Mouse (Mus musculus): ENCODE results near the gene Smarcc2. TPM values are rescaled to one million over a fixed set of nuclear protein-coding genes. Genes with fewer than 3 reads are reported as not detected.

The Smarcc2 gene
- polyA plus RNA-seq (2015; fragmentation: Nextera tagmentation; extraction: Ambion mirVana): 85.2 and 93.6 TPM in 2 replicates

DNA sequence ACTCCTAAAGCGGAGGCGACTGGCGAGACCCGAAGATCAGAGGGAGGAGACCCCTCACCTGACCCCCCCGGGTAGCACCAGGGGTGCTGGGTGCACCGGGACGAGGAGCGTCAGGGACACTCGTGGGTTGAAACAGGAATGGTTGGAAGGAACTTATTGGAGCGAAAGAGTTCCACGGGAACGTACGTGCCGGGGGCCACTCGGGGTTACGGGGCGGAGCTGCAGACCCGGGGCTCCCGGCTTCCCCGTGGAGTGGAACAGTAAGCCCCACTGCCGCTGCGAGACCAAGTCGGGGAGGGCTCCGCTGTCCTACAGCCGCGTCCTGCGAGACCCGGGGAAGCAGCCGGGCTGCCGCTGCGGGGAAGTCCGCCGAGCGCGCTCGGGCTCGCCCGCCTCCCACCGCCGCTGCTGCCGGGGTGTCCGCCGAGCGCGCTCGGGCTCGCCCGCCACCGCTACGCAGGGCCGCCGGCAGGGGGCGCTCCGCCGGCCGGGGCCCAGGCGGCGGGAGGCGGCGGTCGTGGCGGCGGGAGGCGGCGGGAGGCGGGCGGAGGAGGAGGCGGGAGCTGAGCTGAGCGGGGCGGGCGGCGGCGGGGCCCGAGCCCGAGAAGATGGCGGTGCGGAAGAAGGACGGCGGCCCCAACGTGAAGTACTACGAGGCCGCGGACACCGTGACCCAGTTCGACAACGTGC, at the start of gene Smarcc2:
Smarcc2 (plus strand) TSS at position 530 of the 690 bp plus-strand sequence.
- WGBS: under 1% methylated on average over 67 of the region's 86 CpGs
- ATAC-seq (ENCODE audit: insufficient number of reproducible peaks, low FRiP score, low TSS enrichment, low read depth): peak; percentile 85

DNA sequence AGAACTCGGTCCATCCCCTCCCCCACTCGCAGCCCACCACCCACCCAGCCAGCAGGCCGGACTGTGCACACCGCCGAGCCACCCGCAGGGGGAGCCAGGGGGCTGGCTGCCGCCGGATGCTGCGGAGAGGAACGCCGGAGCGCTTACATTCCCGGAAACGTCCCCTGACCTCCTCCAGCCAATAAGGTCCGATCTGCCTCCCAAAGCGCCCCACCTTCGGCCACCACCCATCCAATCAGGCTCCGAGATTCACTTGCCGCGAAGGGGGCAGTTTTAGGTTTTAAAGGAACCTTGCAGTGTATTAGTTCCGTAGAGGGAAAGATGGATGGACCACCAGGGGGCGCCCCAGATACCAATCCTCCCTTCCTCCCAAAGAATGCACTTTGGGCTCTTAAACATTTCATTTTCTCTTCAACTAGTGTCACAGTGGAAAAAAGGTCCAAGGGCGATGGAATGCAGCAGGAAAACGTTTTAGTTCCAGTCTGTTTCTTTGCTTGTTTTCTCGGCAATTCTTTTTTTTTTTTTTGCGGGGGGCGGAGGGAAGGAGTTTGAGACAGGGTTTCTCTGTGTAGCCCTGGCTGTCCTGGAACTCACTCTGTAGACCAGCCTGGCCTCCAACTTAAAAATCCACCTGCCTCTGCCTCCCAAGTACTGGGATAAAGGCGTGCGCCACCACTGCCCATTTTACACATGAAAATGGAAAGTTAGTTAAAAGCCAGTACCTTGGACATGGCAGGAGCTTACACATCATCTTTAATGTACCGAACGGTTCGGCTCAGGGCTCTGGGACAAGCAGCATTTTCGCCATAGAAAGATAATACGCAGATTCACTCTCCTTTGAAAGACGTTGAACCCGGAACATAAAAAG, 49.1 kb upstream of the Smarcc2 start:
- Histone ChIP-seq H3K27me3 (no peaks in the 10 kb centered on the region), H3K4me3 (replicated peaks) (peak overlapping the region; percentile 96), H3K9ac (peak overlapping the region; percentile 78), H3K4me2 (replicated peaks) (peak overlapping the region; percentile 93), H3K4me1 (peaks cover 40% of the 10 kb centered on the region), H3K27ac (replicated peaks) (peak overlapping the region; percentile 98), H3K36me3 (peaks cover 30% of the 10 kb centered on the region), H3K9me3 (replicated peaks) (no peaks in the 10 kb centered on the region)
- ATAC-seq (ENCODE audit: insufficient number of reproducible peaks, low FRiP score, low TSS enrichment, low read depth): peak; percentile 90
- 4% methylated on average over 36 of the region's 36 CpGs for WGBS

More for the DNA sequence above, at the start of gene Smarcc2:
- Histone ChIP-seq H3K4me2 (replicated peaks) (peak within 1 kb of the TSS; percentile 63), H3K27me3 (no peaks in the 10 kb centered on the region), H3K9ac (peak within 1 kb of the TSS; percentile 89), H3K4me1 (peaks cover 21% of the 10 kb centered on the region), H3K27ac (replicated peaks) (peak within 1 kb of the TSS; percentile 95), H3K9me3 (replicated peaks) (no peaks in the 10 kb centered on the region), H3K36me3 (peaks cover 29% of the 10 kb centered on the region), H3K4me3 (replicated peaks) (peak within 1 kb of the TSS; percentile 96)

DNA sequence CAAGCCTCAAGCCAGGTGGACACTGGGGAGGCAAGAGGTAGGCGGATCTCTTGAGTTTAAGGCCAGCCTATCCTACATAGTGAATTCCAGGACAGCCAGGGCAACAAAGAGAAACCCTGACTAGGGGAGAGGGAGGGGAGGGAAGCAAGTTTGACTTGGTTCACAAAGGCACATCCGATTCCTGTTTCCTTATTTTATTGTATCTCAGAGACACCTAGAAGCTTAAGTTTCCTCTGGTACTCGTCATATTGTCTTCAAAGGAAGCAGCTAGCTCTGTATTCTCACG, 48.5 kb upstream of the Smarcc2 start:
- WGBS: 19% methylated on average over 4 of the region's 4 CpGs
- peak overlapping the region; percentile 78 for H3K9ac ChIP-seq

GRCm38 (mm10) chr10:128411211-128412054, 47.6 kb upstream of the Smarcc2 start, which contains the start of the genes Nabp2 and Rnf41:
Gene Nabp2, minus strand, starts transcription at chr10:128411492.
Gene Rnf41, plus strand, starts transcription at chr10:128411657.
- Histone ChIP-seq H3K27ac (replicated peaks) (peak within 1 kb of the TSS; percentile 98), H3K9me3 (replicated peaks) (no peaks in the 10 kb centered on the region), H3K4me2 (replicated peaks) (peak within 1 kb of the TSS; percentile 93), H3K9ac (peak within 1 kb of the TSS; percentile 78), H3K36me3 (peaks cover 36% of the 10 kb centered on the region), H3K27me3 (no peaks in the 10 kb centered on the region), H3K4me1 (peaks cover 40% of the 10 kb centered on the region), H3K4me3 (replicated peaks) (peak within 1 kb of the TSS; percentile 96)
- WGBS: under 1% methylated on average over 49 of the region's 50 CpGs
- peak; percentile 92 for ATAC-seq (ENCODE audit: insufficient number of reproducible peaks, low FRiP score, low TSS enrichment, low read depth)

More for the DNA sequence above, 48.5 kb upstream of the Smarcc2 start:
- Histone ChIP-seq H3K4me2 (replicated peaks) (peak overlapping the region; percentile 93), H3K27ac (replicated peaks) (peak overlapping the region; percentile 98), H3K4me3 (replicated peaks) (peak overlapping the region; percentile 96), H3K9me3 (replicated peaks) (no peaks in the 10 kb centered on the region), H3K27me3 (no peaks in the 10 kb centered on the region), H3K4me1 (peaks cover 40% of the 10 kb centered on the region), H3K36me3 (peaks cover 35% of the 10 kb centered on the region)
- ATAC-seq (ENCODE audit: insufficient number of reproducible peaks, low FRiP score, low TSS enrichment, low read depth): no peak

- Histone ChIP-seq H3K4me2 (replicated peaks) (peak overlapping the region; percentile 93), H3K27ac (replicated peaks) (peak overlapping the region; percentile 98), H3K36me3 (peaks cover 39% of the 10 kb centered on the region), H3K9ac (peak overlapping the region; percentile 78), H3K4me1 (peaks cover 40% of the 10 kb centered on the region), H3K4me3 (replicated peaks) (peak overlapping the region; percentile 96), H3K9me3 (replicated peaks) (no peaks in the 10 kb centered on the region), H3K27me3 (no peaks in the 10 kb centered on the region)
- no peak for ATAC-seq (ENCODE audit: insufficient number of reproducible peaks, low FRiP score, low TSS enrichment, low read depth)
- WGBS: under 1% methylated on average over 14 of the region's 14 CpGs
Observed at GRCm38 (mm10) chr10:128412055-128412381, 47.0 kb upstream of the Smarcc2 start.

GRCm38 (mm10) chr10:128412558-128412957, 46.5 kb upstream of the Smarcc2 start:
- ATAC-seq (ENCODE audit: insufficient number of reproducible peaks, low FRiP score, low TSS enrichment, low read depth): no peak
- peak overlapping the region; percentile 98 for H3K27ac ChIP-seq (replicated peaks)
- peak overlapping the region; percentile 93 for H3K4me2 ChIP-seq (replicated peaks)
- peaks cover 43% of the 10 kb centered on the region for H3K36me3 ChIP-seq
- H3K27me3 ChIP-seq: no peaks in the 10 kb centered on the region
- H3K4me3 ChIP-seq (replicated peaks): peak overlapping the region; percentile 96
- WGBS: 31% methylated on average over 1 of the region's 1 CpGs
- H3K9me3 ChIP-seq (replicated peaks): no peaks in the 10 kb centered on the region
- H3K9ac ChIP-seq: peak overlapping the region; percentile 78; the same call in 1 of the 2 replicates
- H3K4me1 ChIP-seq: peaks cover 40% of the 10 kb centered on the region

DNA sequence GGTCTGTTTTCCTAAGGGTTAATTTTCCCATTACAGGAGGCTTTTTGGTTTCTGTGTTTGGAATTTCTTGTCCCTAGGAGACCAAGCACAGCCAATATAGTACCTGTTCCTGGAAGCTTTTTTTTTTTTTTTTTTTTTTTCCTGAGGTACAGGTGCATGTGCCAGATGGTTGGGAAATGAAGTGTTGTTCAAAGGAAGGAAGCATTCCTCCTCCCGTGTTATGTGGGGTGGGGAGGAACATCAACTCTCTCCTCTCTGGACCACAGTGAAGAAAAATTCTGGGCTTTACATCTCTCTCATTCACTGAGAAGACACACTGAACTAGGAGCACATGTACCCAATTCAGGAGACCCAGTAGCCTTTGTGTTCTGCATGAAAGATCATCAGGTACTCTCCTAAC, 46.0 kb upstream of the Smarcc2 start:
- Histone ChIP-seq H3K4me3 (replicated peaks) (peak overlapping the region; percentile 96; the same call in 1 of the 2 replicates), H3K9me3 (replicated peaks) (no peaks in the 10 kb centered on the region), H3K4me1 (peaks cover 40% of the 10 kb centered on the region), H3K27me3 (no peaks in the 10 kb centered on the region), H3K27ac (replicated peaks) (no peak overlapping the region), H3K9ac (no peak overlapping the region), H3K36me3 (peaks cover 41% of the 10 kb centered on the region), H3K4me2 (replicated peaks) (peak overlapping the region; percentile 93; the same call in 1 of the 2 replicates)
- ATAC-seq (ENCODE audit: insufficient number of reproducible peaks, low FRiP score, low TSS enrichment, low read depth): no peak
- WGBS: 53% methylated on average over 1 of the region's 1 CpGs

- Histone ChIP-seq H3K4me2 (replicated peaks) (no peak overlapping the region), H3K9ac (no peak overlapping the region), H3K36me3 (peaks cover 51% of the 10 kb centered on the region), H3K4me3 (replicated peaks) (no peak overlapping the region), H3K27ac (replicated peaks) (no peak overlapping the region), H3K9me3 (replicated peaks) (no peaks in the 10 kb centered on the region), H3K27me3 (no peaks in the 10 kb centered on the region), H3K4me1 (peaks cover 32% of the 10 kb centered on the region)
- 94% methylated on average over 5 of the region's 5 CpGs for WGBS
- ATAC-seq (ENCODE audit: insufficient number of reproducible peaks, low FRiP score, low TSS enrichment, low read depth): no peak
Observed at GRCm38 (mm10) chr10:128414848-128415247, 44.2 kb upstream of the Smarcc2 start.

DNA sequence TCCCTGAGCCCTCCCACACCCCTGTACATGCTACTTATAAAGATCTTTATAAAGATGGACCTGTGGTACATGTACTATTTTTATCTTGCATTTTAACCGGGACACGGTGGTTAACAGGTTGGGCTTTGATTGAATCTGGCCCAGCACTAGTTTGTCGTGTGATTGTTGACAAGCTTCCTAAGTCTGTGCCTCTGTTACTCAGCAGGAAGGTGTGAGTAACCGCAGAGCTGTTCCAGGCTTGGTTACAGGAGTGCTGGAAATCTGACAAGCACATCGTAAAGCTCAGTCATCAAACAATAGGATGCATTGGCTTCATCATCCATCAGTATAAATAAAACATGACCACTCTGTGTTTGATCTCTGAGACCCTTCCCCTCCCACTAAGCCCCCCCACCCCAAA, 36.6 kb upstream of the Smarcc2 start:
- Histone ChIP-seq H3K4me1 (no peaks in the 10 kb centered on the region), H3K4me2 (replicated peaks) (no peak overlapping the region), H3K9me3 (replicated peaks) (no peaks in the 10 kb centered on the region), H3K4me3 (replicated peaks) (no peak overlapping the region), H3K9ac (no peak overlapping the region), H3K36me3 (peaks cover 67% of the 10 kb centered on the region), H3K27ac (replicated peaks) (no peak overlapping the region), H3K27me3 (no peaks in the 10 kb centered on the region)
- WGBS: 87% methylated on average over 5 of the region's 5 CpGs
- no peak for ATAC-seq (ENCODE audit: insufficient number of reproducible peaks, low FRiP score, low TSS enrichment, low read depth)

DNA sequence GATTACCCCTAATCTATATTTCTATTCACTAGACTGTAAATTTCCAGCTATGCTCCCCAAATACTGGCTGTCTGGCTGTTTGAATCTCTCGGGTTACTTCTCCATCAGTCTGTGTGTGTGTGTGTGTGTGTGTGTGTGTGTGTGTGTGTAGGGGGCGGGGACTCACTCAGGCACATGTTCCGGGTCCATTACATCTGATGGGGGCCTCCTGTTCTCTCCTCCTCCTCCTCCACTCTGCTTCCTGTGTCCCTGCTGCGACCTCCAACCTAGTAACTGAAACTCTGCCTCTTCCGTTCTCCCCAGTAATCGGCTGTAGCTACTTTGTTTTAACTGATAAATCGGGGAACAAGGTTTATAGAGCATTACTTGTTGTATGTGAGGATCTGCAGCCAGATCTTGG, 34.4 kb upstream of the Smarcc2 start:
- 31% methylated on average over 7 of the region's 7 CpGs for WGBS
- H3K36me3 ChIP-seq: peaks cover 66% of the 10 kb centered on the region
- H3K4me3 ChIP-seq (replicated peaks): no peak overlapping the region
- H3K9me3 ChIP-seq (replicated peaks): no peaks in the 10 kb centered on the region
- H3K27ac ChIP-seq (replicated peaks): no peak overlapping the region
- H3K4me1 ChIP-seq: no peaks in the 10 kb centered on the region
- no peak overlapping the region for H3K9ac ChIP-seq
- H3K27me3 ChIP-seq: no peaks in the 10 kb centered on the region
- H3K4me2 ChIP-seq (replicated peaks): no peak overlapping the region
- no peak for ATAC-seq (ENCODE audit: insufficient number of reproducible peaks, low FRiP score, low TSS enrichment, low read depth)

- Histone ChIP-seq H3K27ac (replicated peaks) (no peak overlapping the region), H3K9me3 (replicated peaks) (no peaks in the 10 kb centered on the region), H3K4me3 (replicated peaks) (no peak overlapping the region), H3K36me3 (peaks cover 67% of the 10 kb centered on the region), H3K9ac (no peak overlapping the region), H3K27me3 (no peaks in the 10 kb centered on the region), H3K4me2 (replicated peaks) (no peak overlapping the region), H3K4me1 (no peaks in the 10 kb centered on the region)
- 90% methylated on average over 3 of the region's 3 CpGs for WGBS
- ATAC-seq (ENCODE audit: insufficient number of reproducible peaks, low FRiP score, low TSS enrichment, low read depth): no peak
Observed at GRCm38 (mm10) chr10:128425260-128425659, 33.8 kb upstream of the Smarcc2 start.

Data from embryonic facial prominence, embryonic 15.5 days (tissue).